Mouse (Mus musculus): ENCODE measurements at regions not wholly inside any gene's neighbourhood (a gene's known extent, or its start where the extent isn't known, plus 50 kb on each side); places are given as distances from the start of the nearest gene placed in this dataset.

GRCm38 (mm10) chr14:24886896-24887421, 400.0 kb downstream of the Rps24 start:
- DNase-seq, result no peak

DNA sequence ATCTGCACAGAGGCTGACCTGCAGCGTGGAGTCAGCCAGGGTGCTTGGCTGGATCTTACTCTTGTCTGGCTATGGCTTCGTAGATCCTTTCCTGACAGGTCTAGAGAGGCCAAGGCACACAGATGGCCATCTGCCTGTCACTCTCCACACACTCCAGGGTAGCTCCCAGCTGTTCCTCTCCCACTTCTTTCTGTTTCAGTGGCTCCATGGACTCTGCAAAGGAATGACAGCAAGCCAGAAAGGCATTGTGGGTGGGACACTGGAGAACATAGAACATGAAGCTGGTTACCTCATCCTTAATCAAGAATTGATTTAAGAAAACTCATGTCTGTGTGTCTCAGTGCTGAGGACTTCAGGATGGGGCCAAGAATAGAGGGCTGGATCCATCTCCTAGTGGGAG, 403.9 kb downstream of the Rps24 start:
- no peak for DNase-seq

GRCm38 (mm10) chr14:24895196-24895595, 408.3 kb downstream of the Rps24 start:
- no peak for DNase-seq

DNA sequence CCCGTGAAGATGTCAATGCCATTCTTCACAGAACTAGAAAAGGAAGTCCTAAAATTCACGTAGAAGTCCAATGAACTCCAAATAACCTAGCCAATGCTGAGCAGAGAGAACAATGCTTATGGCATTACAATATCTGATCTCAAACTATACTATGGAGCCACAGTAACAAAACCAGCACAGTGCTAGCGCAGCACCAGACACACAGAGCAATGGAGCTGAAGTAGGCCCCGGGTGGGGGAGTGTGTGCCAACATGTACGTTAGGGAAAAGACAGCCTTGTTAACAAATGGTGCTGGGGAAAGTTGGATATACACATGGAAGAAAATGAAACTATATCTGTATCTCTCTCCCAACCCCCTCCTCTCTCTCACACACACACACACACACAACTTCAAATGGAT, 409.8 kb downstream of the Rps24 start:
- no peak for DNase-seq

DNA sequence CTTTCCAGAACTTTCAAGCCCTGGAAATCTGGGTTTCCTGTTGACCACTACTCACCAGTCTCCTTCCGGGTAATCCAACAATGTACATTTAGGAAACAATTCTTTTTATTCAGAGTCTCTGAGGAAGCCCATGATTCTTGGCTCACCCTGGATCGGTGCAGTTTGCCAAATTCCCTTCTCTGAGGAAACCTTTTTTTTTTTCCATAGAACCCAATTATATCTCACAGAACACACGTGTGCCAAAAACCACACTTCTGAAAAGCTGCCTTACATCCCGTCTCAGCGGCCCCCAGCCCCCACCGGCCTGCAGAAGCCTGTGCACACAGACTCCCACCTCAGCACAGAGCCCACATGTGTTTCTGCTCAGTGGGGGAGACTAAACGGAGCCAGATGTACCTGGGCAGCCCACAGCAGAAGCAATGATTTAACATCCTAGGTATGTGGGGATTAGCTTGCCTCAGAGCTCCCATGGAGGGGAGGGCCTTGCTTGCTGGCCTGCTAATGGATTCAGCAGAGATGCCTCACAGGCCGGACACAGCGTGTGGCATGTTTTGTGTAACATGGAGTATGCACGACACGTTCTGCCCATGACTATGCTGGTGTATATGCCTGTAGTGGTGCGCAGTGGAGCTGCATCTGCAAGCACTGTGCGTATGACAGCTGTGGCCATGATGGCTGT, 413.7 kb downstream of the Rps24 start:
- DNase-seq, result peak in 1 of 2 experiments; percentile 43

DNA sequence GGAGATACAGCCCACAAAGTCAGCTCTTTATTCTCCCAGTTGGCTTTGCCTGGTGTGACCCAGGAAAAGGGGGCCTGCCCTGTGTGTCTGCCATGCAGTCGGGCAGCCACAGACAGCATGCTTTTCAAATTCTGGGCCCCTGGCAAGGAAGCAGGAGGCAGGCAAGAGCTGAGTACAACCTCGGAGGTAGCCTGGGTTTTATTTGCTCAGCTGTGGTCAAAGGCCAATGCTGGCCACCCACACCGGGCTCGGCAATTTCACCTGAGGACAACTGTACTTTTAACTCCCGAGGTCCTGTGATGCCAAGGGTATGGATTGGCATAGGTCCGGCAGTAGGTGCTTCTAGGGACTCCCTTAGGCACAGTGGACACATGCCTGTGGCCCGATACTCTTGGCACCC, 414.8 kb downstream of the Rps24 start:
- no peak for DNase-seq

DNA sequence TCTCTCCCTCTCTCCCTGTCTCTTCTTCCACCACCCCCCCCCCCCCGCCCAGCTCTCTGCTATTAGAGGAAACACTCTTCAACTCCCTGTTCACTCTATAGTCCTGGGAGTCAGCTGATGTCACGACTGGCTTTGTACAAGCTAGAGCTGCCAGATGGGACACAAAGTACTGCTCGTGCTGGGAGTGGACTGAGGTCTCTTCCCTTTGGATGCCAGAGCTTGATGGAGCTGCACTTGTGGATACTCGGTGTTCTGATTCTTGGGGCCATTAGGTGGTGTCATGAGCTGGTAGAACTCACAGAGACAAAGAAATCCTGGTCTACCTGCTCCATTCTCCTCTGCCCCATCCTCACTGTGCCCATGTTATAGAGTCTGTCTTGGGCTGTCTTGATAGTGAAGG, 415.9 kb downstream of the Rps24 start:
- no peak for DNase-seq

DNA sequence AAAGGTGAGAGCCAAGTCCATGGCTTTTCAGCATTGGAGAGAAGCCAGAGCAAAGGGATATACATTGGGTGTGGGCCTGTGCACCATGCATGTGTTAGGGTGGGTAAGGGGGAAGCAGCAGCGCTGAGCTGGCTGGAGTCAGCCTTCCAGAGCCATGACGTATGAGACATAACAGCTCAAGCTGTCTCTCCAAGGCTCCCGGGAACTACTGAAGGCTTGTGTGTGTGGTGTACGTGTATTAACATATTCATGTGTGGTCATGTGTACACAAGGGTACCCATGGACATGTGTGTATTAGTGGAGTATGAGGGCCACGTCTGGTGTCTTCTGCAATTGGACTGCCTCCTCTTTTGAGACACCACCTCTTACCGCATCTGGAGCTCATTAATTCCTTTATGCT, 417.8 kb downstream of the Rps24 start:
- DNase-seq, result no peak

GRCm38 (mm10) chr14:24906916-24907315, 420.0 kb downstream of the Rps24 start:
- no peak for DNase-seq

DNA sequence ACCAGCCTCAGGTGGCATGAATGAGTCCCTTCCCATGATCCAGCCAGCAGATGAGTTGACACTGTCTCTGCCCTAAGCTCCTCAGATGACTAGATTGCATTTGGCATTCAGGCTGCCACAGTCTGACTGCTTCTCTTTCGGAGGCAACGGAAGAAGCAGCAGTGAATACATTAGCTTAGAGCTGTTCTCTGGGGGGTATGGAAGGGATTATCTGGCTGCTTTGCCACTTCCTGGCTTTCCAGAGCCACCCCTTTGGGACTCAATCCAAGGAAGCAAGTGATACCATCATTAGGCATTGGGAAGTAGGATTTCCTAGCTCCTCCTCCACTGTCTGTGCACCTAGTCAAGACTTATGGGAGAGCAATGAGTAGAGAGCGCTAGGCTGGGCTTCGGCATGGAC, 421.5 kb downstream of the Rps24 start:
- no peak for DNase-seq

- DNase-seq, result no peak
Measured at GRCm38 (mm10) chr14:24911621-24912020, 424.7 kb downstream of the Rps24 start.

DNA sequence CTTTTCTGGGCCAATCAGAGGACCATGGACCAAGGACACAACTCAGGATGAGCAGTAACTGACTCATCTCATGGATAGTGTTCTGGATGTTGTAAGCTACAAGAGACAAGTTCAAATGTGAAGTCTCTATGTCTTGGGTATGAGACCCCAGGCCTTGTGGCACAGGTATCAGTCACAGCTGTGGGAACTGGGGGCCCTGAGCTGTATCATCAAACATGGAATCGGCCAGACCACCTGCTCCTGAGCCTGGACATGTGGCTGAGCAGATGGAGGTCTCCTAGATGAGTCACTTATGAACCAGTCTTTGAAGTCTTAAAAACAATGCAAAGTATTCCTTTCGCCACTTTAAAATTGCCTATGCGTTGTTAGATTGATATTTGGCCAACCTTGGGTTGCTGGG, 432.1 kb downstream of the Rps24 start:
- DNase-seq, result no peak

DNA sequence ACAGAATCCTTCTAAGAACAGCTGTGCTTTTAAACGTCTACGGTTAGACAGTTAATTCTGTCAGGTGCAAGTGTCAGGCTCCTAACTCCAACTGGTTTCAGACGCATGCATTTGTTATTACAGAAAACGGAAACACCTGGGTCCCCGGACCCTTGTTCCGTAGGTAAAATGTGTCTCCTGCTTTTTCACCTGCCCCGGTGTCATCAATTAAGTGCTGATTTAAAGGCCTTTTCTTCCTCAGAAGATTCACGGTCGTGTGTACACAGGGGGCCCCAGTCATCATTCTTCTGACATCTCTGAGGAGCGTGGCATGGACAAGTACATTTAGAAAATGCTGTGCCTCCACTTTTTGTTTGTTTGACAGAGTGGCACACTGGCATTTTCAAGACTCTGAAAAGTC, 435.1 kb downstream of the Rps24 start:
- no peak for DNase-seq

GRCm38 (mm10) chr14:24924561-24924960, 437.6 kb downstream of the Rps24 start:
- no peak for DNase-seq

GRCm38 (mm10) chr14:24926086-24927048, 439.4 kb downstream of the Rps24 start:
- DNase-seq, result no peak

- no peak for DNase-seq
Measured at GRCm38 (mm10) chr14:24928726-24929125, 441.8 kb downstream of the Rps24 start.

DNA sequence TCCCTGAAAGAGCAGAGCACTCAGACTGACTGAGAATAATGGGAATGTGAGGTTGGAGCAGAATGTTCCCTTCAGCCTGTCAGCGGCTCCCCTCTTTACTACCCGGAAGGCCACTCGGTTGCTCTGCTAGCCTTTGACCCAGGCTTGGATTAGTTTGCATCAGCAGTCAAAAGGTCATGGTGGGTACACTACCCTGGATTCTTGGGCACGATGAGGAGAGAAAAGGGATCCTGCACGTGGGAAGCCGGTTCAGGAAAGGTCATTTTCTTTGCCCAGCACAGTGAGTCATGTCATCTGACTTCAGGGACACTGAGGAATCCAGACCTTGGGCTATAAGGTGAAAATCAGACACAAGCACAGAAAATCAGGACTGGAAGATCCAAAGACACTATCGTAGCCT, 443.3 kb downstream of the Rps24 start:
- no peak for DNase-seq

GRCm38 (mm10) chr14:24937876-24938275, 451.0 kb downstream of the Rps24 start:
- no peak for DNase-seq

GRCm38 (mm10) chr14:24939068-24939467, 452.1 kb downstream of the Rps24 start:
- no peak for DNase-seq

DNA sequence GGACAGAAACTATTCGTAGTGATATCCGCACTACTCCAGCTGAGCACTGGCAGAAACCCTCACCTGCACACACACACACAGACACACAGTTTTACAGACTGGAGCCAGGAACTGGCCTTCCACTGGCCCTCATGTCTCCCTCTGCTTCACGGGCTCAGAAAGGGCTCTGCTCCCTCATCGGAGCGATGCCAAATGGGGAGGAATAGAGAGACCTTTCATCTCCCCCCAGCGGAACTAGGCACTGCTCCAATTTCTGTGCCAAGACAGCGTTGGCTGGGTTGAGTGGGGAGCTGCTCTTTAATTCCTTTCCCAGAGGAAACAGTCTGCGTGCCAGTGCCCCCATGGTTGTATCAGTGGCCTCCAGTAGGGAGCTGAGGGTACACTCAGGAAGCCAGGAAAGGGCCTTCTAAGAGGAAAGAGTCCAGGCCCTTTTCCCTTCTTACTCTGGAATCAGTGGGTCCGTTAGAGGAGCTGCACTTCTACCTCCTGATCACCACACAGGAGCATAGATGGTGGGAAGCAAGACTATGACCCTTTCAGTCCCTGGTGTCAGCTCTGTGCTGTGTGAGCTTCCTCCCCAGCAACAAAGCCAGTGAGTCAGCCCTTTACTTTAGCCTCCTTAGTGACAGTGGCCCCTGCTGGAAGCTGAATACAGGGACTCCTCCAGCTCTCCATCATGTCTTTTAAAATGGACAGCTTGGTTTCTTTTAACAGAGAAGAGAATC, 452.7 kb downstream of the Rps24 start:
- peak; percentile 34 to 55 for DNase-seq

GRCm38 (mm10) chr14:24945716-24946115, 458.8 kb downstream of the Rps24 start:
- DNase-seq, result no peak

GRCm38 (mm10) chr14:24947084-24947483, 460.2 kb downstream of the Rps24 start:
- no peak for DNase-seq

DNA sequence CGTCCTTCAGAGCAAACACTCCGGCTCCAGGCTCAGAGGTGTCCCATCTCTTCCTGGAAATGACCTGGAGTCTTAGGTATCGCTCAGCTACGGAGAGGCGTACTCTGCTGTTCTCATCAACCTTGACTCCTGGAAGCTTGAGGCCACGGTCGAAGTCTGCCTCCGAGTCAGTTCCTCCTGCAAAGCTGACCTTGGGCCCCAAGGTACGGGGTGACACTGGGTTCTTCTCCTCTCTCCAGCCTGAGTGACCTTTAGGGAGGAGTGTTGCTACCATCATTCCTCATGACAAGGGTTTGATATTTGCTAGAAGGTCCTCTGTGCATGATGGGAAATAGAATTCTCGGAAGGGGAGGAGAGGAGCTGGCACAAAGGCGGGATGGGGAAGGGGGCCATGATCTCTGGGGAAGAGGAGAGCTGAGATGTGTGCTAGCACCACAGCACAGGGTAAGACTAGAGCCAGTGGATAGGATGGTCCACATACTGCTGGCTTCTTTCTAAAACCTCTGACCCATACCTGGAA, 469.0 kb downstream of the Rps24 start:
- no peak for DNase-seq
